Mouse (Mus musculus): ENCODE results near the gene Gm42906.

Gene Gm42906

DNA sequence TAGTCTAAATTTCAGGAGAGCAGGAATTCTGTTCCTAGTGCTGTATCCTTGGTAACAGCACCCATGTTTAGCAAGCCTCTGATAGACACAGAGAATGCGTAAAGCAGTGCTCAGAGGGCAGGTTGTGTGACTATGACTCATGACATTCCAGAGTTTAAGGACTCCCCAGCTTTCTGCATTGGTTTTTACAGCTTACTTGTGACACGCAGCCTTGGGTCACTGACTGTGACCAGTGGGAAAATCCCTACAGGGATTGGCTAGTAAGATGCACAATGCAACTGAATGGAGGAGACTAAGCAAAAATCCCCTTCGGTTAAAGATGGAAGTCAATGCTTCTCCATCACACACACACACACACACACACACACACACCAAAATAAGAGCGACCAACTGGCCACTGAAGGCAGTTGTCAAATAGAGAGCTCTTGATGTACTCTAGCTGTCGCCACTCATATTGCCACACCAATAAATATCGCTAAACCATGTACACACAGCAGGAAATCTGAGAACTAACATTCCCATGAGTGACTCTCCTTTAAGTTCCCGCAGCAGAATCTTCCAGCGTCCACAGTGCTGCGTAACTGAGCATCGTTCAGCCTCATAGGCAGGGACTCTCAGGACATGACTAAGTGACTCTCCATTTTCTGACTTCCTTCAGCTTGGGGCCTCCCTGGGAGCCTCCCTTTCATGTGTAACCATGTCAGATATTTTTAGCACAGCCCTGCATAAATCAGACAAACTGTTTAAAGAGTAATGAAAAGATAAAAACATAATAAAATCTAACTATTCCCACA is 112.0 kb downstream of the Gm42906 start:
- H3K9me3 ChIP-seq (ENCODE audit: low read length), result no peaks in the 10 kb centered on the region
- no peak for TF ChIP-seq CTCF (conservative IDR thresholded peaks at IDR 0.05; ENCODE audit: low read length)
- TF ChIP-seq NANOG (IDR thresholded peaks at IDR 0.05; ENCODE audit: borderline replicate concordance, low read length), result no peak
- no peak for TF ChIP-seq POU5F1 (IDR thresholded peaks at IDR 0.05; ENCODE audit: borderline replicate concordance, low read length)
- no peaks in the 10 kb centered on the region for H3K4me1 ChIP-seq (replicated peaks; ENCODE audit: low read depth, low read length)
- H3K27me3 ChIP-seq (ENCODE audit: insufficient read depth, low read length), result no peaks in the 10 kb centered on the region
- no peaks in the 10 kb centered on the region for H3K36me3 ChIP-seq (ENCODE audit: insufficient read depth, low read length)
- H3K4me3 ChIP-seq (replicated peaks; ENCODE audit: low read length), result no peak overlapping the region

DNA sequence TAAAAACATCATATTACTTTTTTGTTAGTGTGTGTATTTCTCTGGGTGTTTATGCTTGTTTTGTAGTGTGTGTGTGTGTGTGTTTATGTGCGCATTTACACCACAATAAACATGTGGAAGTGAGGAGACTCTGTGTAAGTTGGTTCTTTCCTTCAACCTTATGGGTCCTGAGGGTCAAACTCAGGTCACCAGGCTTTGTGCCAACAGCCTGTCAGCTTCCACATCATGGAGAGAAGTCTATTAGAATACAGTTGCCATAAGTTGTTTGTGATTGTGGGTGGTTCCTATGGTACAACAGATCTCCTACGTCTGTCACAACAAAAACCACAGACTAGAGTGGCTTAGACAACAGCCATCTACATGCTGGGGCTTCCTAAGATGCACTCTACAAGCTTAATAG is 127.7 kb downstream of the Gm42906 start:
- TF ChIP-seq NANOG (IDR thresholded peaks at IDR 0.05; ENCODE audit: borderline replicate concordance, low read length) (no peak), CTCF (conservative IDR thresholded peaks at IDR 0.05; ENCODE audit: low read length) (no peak), POU5F1 (IDR thresholded peaks at IDR 0.05; ENCODE audit: borderline replicate concordance, low read length) (no peak)
- H3K4me3 ChIP-seq (replicated peaks; ENCODE audit: low read length), result no peak overlapping the region
- no peaks in the 10 kb centered on the region for H3K27me3 ChIP-seq (ENCODE audit: insufficient read depth, low read length)

DNA sequence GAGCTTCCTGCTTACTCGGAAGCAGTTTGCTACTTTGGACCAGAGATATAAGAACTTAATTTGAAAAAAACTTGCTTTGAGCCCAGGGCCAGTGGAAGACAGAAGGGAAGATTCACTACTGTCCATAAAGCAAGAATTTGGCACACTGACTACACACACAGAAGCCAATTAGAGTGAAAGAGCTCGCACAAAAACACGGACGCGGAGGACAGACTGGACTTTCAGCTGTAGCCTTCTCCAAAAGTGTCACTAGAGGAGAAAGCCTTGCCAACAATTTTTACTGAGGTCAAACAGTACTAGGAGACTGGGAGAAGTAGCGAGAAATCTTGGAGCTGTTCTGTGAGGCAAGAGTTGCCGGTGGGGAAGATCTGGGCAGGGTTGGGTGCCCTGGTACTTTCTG is 128.4 kb downstream of the Gm42906 start:
- no peaks in the 10 kb centered on the region for H3K27me3 ChIP-seq (ENCODE audit: insufficient read depth, low read length)
- H3K36me3 ChIP-seq (ENCODE audit: insufficient read depth, low read length), result no peaks in the 10 kb centered on the region
- no peaks in the 10 kb centered on the region for H3K4me1 ChIP-seq (replicated peaks; ENCODE audit: low read depth, low read length)
- H3K4me3 ChIP-seq (replicated peaks; ENCODE audit: low read length), result no peak overlapping the region
- no peaks in the 10 kb centered on the region for H3K9me3 ChIP-seq (ENCODE audit: low read length)
- no peak for TF ChIP-seq CTCF (conservative IDR thresholded peaks at IDR 0.05; ENCODE audit: low read length)
- no peak for TF ChIP-seq NANOG (IDR thresholded peaks at IDR 0.05; ENCODE audit: borderline replicate concordance, low read length)
- no peak for TF ChIP-seq POU5F1 (IDR thresholded peaks at IDR 0.05; ENCODE audit: borderline replicate concordance, low read length)

More for the DNA sequence above, 127.7 kb downstream of the Gm42906 start:
- Histone ChIP-seq H3K4me1 (replicated peaks; ENCODE audit: low read depth, low read length) (no peaks in the 10 kb centered on the region), H3K9me3 (ENCODE audit: low read length) (no peaks in the 10 kb centered on the region), H3K36me3 (ENCODE audit: insufficient read depth, low read length) (no peaks in the 10 kb centered on the region)

GRCm38 (mm10) chr5:151298371-151298770 is 129.6 kb downstream of the Gm42906 start:
- Histone ChIP-seq H3K9me3 (ENCODE audit: low read length) (no peaks in the 10 kb centered on the region), H3K27me3 (ENCODE audit: insufficient read depth, low read length) (no peaks in the 10 kb centered on the region), H3K36me3 (ENCODE audit: insufficient read depth, low read length) (no peaks in the 10 kb centered on the region), H3K4me1 (replicated peaks; ENCODE audit: low read depth, low read length) (no peaks in the 10 kb centered on the region), H3K4me3 (replicated peaks; ENCODE audit: low read length) (no peak overlapping the region)
- no peak for TF ChIP-seq NANOG (IDR thresholded peaks at IDR 0.05; ENCODE audit: borderline replicate concordance, low read length)
- TF ChIP-seq POU5F1 (IDR thresholded peaks at IDR 0.05; ENCODE audit: borderline replicate concordance, low read length), result no peak
- no peak for TF ChIP-seq CTCF (conservative IDR thresholded peaks at IDR 0.05; ENCODE audit: low read length)

DNA sequence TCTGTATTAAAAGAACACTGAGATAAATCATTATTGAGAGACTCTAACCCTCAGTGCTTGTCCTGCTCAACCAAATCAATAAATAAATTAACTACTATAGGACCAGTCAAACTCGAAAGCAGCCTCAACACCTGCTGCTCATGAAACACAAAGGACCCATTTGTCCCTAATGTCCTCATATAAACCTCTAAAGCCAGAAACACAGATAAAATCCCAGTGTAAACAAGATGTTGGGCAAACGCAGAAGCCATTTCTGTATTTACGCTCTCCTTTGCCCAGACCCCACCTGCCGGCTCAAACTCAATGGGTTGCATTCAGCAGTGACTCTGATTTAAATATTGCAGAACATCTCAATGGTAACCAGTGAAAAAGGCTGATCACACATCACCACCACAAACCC is 131.7 kb downstream of the Gm42906 start:
- H3K4me1 ChIP-seq (replicated peaks; ENCODE audit: low read depth, low read length), result no peaks in the 10 kb centered on the region
- no peaks in the 10 kb centered on the region for H3K36me3 ChIP-seq (ENCODE audit: insufficient read depth, low read length)
- H3K9me3 ChIP-seq (ENCODE audit: low read length), result no peaks in the 10 kb centered on the region
- TF ChIP-seq CTCF (conservative IDR thresholded peaks at IDR 0.05; ENCODE audit: low read length) (no peak), POU5F1 (IDR thresholded peaks at IDR 0.05; ENCODE audit: borderline replicate concordance, low read length) (no peak), NANOG (IDR thresholded peaks at IDR 0.05; ENCODE audit: borderline replicate concordance, low read length) (no peak)
- no peak overlapping the region for H3K4me3 ChIP-seq (replicated peaks; ENCODE audit: low read length)
- H3K27me3 ChIP-seq (ENCODE audit: insufficient read depth, low read length), result no peaks in the 10 kb centered on the region

DNA sequence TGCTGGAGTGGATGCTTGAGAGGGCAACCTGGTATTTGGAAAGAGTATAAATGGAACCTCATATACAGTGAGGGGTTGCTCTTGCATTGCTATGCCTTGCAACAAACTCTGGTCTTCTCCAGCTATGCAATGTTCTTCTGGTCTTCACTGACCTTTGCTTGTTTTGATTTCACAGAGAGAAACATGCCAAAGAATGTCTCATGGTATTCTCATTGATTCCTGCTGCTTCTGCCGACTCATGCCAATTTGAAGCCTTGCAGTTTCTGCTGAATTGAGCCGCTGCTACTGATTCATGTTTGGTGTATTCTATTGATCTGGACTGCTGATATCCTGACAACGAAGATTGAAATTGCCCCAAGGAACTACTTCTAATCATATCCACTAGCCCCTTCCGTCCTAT is 134.4 kb downstream of the Gm42906 start:
- TF ChIP-seq NANOG (IDR thresholded peaks at IDR 0.05; ENCODE audit: borderline replicate concordance, low read length) (no peak), POU5F1 (IDR thresholded peaks at IDR 0.05; ENCODE audit: borderline replicate concordance, low read length) (no peak), CTCF (conservative IDR thresholded peaks at IDR 0.05; ENCODE audit: low read length) (no peak)
- Histone ChIP-seq H3K27me3 (ENCODE audit: insufficient read depth, low read length) (no peaks in the 10 kb centered on the region), H3K9me3 (ENCODE audit: low read length) (no peaks in the 10 kb centered on the region), H3K4me1 (replicated peaks; ENCODE audit: low read depth, low read length) (no peaks in the 10 kb centered on the region), H3K36me3 (ENCODE audit: insufficient read depth, low read length) (no peaks in the 10 kb centered on the region), H3K4me3 (replicated peaks; ENCODE audit: low read length) (no peak overlapping the region)

DNA sequence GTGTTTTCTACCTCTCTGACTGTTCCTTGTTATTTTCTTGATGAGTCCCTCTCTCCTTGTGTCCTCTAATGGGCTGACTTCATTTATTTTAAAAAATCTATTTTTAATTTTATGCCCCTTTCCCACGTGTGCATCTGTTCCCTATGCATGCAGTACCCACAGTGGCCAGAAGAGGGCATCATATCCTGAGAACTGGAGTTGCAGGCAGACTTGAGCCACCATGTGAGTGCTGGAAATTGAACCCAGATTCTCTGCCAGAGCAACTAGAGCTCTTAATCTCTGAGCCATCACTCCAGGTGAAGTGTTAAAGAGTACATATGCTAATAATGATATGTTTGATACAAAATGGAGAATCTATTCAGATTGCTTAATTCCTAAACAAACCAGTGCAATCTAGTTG is 135.7 kb downstream of the Gm42906 start:
- H3K27me3 ChIP-seq (ENCODE audit: insufficient read depth, low read length), result no peaks in the 10 kb centered on the region
- no peaks in the 10 kb centered on the region for H3K36me3 ChIP-seq (ENCODE audit: insufficient read depth, low read length)
- no peaks in the 10 kb centered on the region for H3K4me1 ChIP-seq (replicated peaks; ENCODE audit: low read depth, low read length)
- H3K9me3 ChIP-seq (ENCODE audit: low read length), result no peaks in the 10 kb centered on the region
- H3K4me3 ChIP-seq (replicated peaks; ENCODE audit: low read length), result no peak overlapping the region
- TF ChIP-seq CTCF (conservative IDR thresholded peaks at IDR 0.05; ENCODE audit: low read length), result peak; percentile 66
- TF ChIP-seq NANOG (IDR thresholded peaks at IDR 0.05; ENCODE audit: borderline replicate concordance, low read length), result no peak
- TF ChIP-seq POU5F1 (IDR thresholded peaks at IDR 0.05; ENCODE audit: borderline replicate concordance, low read length), result no peak

GRCm38 (mm10) chr5:151286331-151286730 is 141.6 kb downstream of the Gm42906 start:
- Histone ChIP-seq H3K27me3 (ENCODE audit: insufficient read depth, low read length) (no peaks in the 10 kb centered on the region), H3K4me1 (replicated peaks; ENCODE audit: low read depth, low read length) (no peaks in the 10 kb centered on the region), H3K4me3 (replicated peaks; ENCODE audit: low read length) (no peak overlapping the region), H3K36me3 (ENCODE audit: insufficient read depth, low read length) (no peaks in the 10 kb centered on the region), H3K9me3 (ENCODE audit: low read length) (no peaks in the 10 kb centered on the region)
- TF ChIP-seq POU5F1 (IDR thresholded peaks at IDR 0.05; ENCODE audit: borderline replicate concordance, low read length), result no peak
- no peak for TF ChIP-seq CTCF (conservative IDR thresholded peaks at IDR 0.05; ENCODE audit: low read length)
- TF ChIP-seq NANOG (IDR thresholded peaks at IDR 0.05; ENCODE audit: borderline replicate concordance, low read length), result no peak

GRCm38 (mm10) chr5:151279531-151279930 is 148.4 kb downstream of the Gm42906 start:
- Histone ChIP-seq H3K9me3 (ENCODE audit: low read length) (no peaks in the 10 kb centered on the region), H3K4me1 (replicated peaks; ENCODE audit: low read depth, low read length) (no peaks in the 10 kb centered on the region), H3K36me3 (ENCODE audit: insufficient read depth, low read length) (no peaks in the 10 kb centered on the region), H3K4me3 (replicated peaks; ENCODE audit: low read length) (no peak overlapping the region), H3K27me3 (ENCODE audit: insufficient read depth, low read length) (no peaks in the 10 kb centered on the region)
- TF ChIP-seq CTCF (conservative IDR thresholded peaks at IDR 0.05; ENCODE audit: low read length) (no peak), NANOG (IDR thresholded peaks at IDR 0.05; ENCODE audit: borderline replicate concordance, low read length) (no peak), POU5F1 (IDR thresholded peaks at IDR 0.05; ENCODE audit: borderline replicate concordance, low read length) (no peak)
